Mouse (Mus musculus) hindbrain, embryonic 15.5 days (tissue): ENCODE data around the gene Uts2b. TPM values are rescaled to one million over a fixed set of nuclear protein-coding genes. Genes with fewer than 3 reads are reported as not detected.

Experiments
- ATAC-seq: fragments of 200-750 bp; cut with Nextera tagmentation; 2 replicates; pipeline ENCODE4 v1.8.0; 2017; ENCODE audit warnings: low read depth, moderate number of reproducible peaks, moderate TSS enrichment; ENCODE audit not compliant: low FRiP score
- H3K27ac ChIP-seq: fragments of 300-500 bp; sonication (generic); replicated peaks from 2 replicates; pipeline ENCODE4 v1.5.1; 2015; ENCODE audit warnings: mild to moderate bottlenecking, inconsistent platforms
- H3K27me3 ChIP-seq: fragments of 300-500 bp; sonication (generic); 2 replicates; pipeline ENCODE4 v1.6.1; 2015; ENCODE audit warnings: control low read depth, inconsistent platforms
- H3K36me3 ChIP-seq: fragments of 300-500 bp; sonication (generic); 2 replicates; pipeline ENCODE4 v1.6.1; 2015; ENCODE audit warnings: control low read depth, inconsistent platforms
- H3K4me1 ChIP-seq: fragments of 300-500 bp; sonication (generic); replicated peaks from 2 replicates; pipeline ENCODE4 v1.6.1; 2015; ENCODE audit warnings: control low read depth, inconsistent platforms
- H3K4me2 ChIP-seq: fragments of 300-500 bp; sonication (generic); 2 replicates; pipeline ENCODE4 v1.6.1; 2015; ENCODE audit warnings: moderate library complexity, mild to moderate bottlenecking, inconsistent platforms
- H3K4me3 ChIP-seq: fragments of 300-500 bp; sonication (generic); 2 replicates; pipeline ENCODE4 v1.5.1; 2015; ENCODE audit warnings: mild to moderate bottlenecking, inconsistent platforms
- H3K9ac ChIP-seq: fragments of 300-500 bp; sonication (generic); 2 replicates; pipeline ENCODE4 v1.6.1; 2015; ENCODE audit warnings: inconsistent platforms
- H3K9me3 ChIP-seq: fragments of 300-500 bp; sonication (generic); 2 replicates; pipeline ENCODE4 v1.6.1; 2016; ENCODE audit warnings: control low read depth, inconsistent platforms
- WGBS: fragments of 180-500 bp; shearing (Covaris S2); methylation state at CpG from one replicate; pipeline ENCODE4 v1.1.7; 2015; 5-methylcytosine and 5-hydroxymethylcytosine counted together
- polyA plus RNA-seq: library from polyadenylated mRNA; unstranded; fragments of >200 nt; fragmentation: Nextera tagmentation; extraction: Ambion mirVana; gene quantifications from 2 replicates; pipeline ENCODE4 v1.2.1, GENCODE M21; 2015

Uts2b gene
- polyA plus RNA-seq, 1 experiment from 2014 or later: 5.8 TPM

GRCm38 (mm10) chr16:27389534-27390282 lies 19.7 kb upstream of the Uts2b start:
- 13% methylated on average over 7 of the region's 7 CpGs for WGBS
- H3K4me1 ChIP-seq: peaks cover 40% of the 10 kb centered on the region
- peak overlapping the region; percentile 99 for H3K9ac ChIP-seq
- no peaks in the 10 kb centered on the region for H3K36me3 ChIP-seq
- H3K27me3 ChIP-seq: no peaks in the 10 kb centered on the region
- H3K4me2 ChIP-seq: peak overlapping the region; percentile 75
- H3K9me3 ChIP-seq: no peaks in the 10 kb centered on the region
- peak; percentile 15; the same call in 1 of the 2 replicates for ATAC-seq
- peak overlapping the region; percentile 98 for H3K4me3 ChIP-seq
- H3K27ac ChIP-seq: peak overlapping the region; percentile 97

- ATAC-seq: peak; percentile 96
- peak within 1 kb of the TSS; percentile 99 for H3K9ac ChIP-seq
- H3K9me3 ChIP-seq: no peaks in the 10 kb centered on the region
- H3K4me1 ChIP-seq: peaks cover 40% of the 10 kb centered on the region
- no peaks in the 10 kb centered on the region for H3K27me3 ChIP-seq
- peak within 1 kb of the TSS; percentile 75 for H3K4me2 ChIP-seq
- H3K36me3 ChIP-seq: no peaks in the 10 kb centered on the region
- H3K4me3 ChIP-seq: peak within 1 kb of the TSS; percentile 98
- peak within 1 kb of the TSS; percentile 97 for H3K27ac ChIP-seq
- WGBS: under 1% methylated on average over 54 of the region's 69 CpGs
Measured at GRCm38 (mm10) chr16:27388761-27389451, 18.9 kb upstream of the Uts2b start, which contains the start of gene Ccdc50. Gene Ccdc50 (plus strand): TSS chr16:27388869.

- H3K27ac ChIP-seq: peak overlapping the region; percentile 97
- H3K36me3 ChIP-seq: no peaks in the 10 kb centered on the region
- ATAC-seq: no peak
- no peaks in the 10 kb centered on the region for H3K9me3 ChIP-seq
- H3K4me3 ChIP-seq: peak overlapping the region; percentile 98
- WGBS: 49% methylated on average over 12 of the region's 12 CpGs
- H3K9ac ChIP-seq: peak overlapping the region; percentile 35
- H3K27me3 ChIP-seq: no peaks in the 10 kb centered on the region
- H3K4me2 ChIP-seq: peak overlapping the region; percentile 75
- H3K4me1 ChIP-seq: peaks cover 35% of the 10 kb centered on the region
Measured at GRCm38 (mm10) chr16:27387634-27388611, 17.9 kb upstream of the Uts2b start.

GRCm38 (mm10) chr16:27386850-27387407 lies 16.9 kb upstream of the Uts2b start:
- Histone ChIP-seq H3K4me2 (no peak overlapping the region), H3K36me3 (no peaks in the 10 kb centered on the region), H3K27me3 (no peaks in the 10 kb centered on the region), H3K4me3 (no peak overlapping the region), H3K9me3 (no peaks in the 10 kb centered on the region), H3K4me1 (peaks cover 28% of the 10 kb centered on the region), H3K9ac (no peak overlapping the region), H3K27ac (no peak overlapping the region)
- ATAC-seq: no peak
- WGBS: 76% methylated on average over 4 of the region's 4 CpGs

GRCm38 (mm10) chr16:27385649-27386048 lies 15.6 kb upstream of the Uts2b start:
- no peaks in the 10 kb centered on the region for H3K27me3 ChIP-seq
- no peak for ATAC-seq

GRCm38 (mm10) chr16:27384893-27385603 lies 15.0 kb upstream of the Uts2b start:
- Histone ChIP-seq H3K27ac (no peak overlapping the region), H3K9me3 (no peaks in the 10 kb centered on the region), H3K27me3 (no peaks in the 10 kb centered on the region), H3K4me3 (no peak overlapping the region), H3K36me3 (no peaks in the 10 kb centered on the region), H3K9ac (no peak overlapping the region), H3K4me1 (peaks cover 11% of the 10 kb centered on the region), H3K4me2 (no peak overlapping the region)
- no peak for ATAC-seq
- 68% methylated on average over 4 of the region's 4 CpGs for WGBS

More at GRCm38 (mm10) chr16:27385649-27386048, 15.6 kb upstream of the Uts2b start:
- Histone ChIP-seq H3K36me3 (no peaks in the 10 kb centered on the region), H3K27ac (no peak overlapping the region), H3K4me3 (no peak overlapping the region), H3K4me1 (peaks cover 17% of the 10 kb centered on the region), H3K9ac (no peak overlapping the region), H3K4me2 (no peak overlapping the region), H3K9me3 (no peaks in the 10 kb centered on the region)
- WGBS: 93% methylated on average over 1 of the region's 1 CpGs

GRCm38 (mm10) chr16:27382217-27382616 lies 12.2 kb upstream of the Uts2b start:
- whole genome bisulfite sequencing: 85% methylated on average over 4 of the region's 4 CpGs
- Histone ChIP-seq H3K4me3 (no peak overlapping the region), H3K9me3 (no peaks in the 10 kb centered on the region), H3K4me1 (no peaks in the 10 kb centered on the region), H3K27me3 (no peaks in the 10 kb centered on the region), H3K9ac (no peak overlapping the region), H3K4me2 (no peak overlapping the region), H3K36me3 (no peaks in the 10 kb centered on the region), H3K27ac (no peak overlapping the region)
- no peak for ATAC-seq

- Histone ChIP-seq H3K27me3 (no peaks in the 10 kb centered on the region), H3K4me1 (no peaks in the 10 kb centered on the region), H3K27ac (no peak overlapping the region), H3K4me3 (no peak overlapping the region), H3K9ac (no peak overlapping the region), H3K36me3 (no peaks in the 10 kb centered on the region), H3K4me2 (no peak overlapping the region), H3K9me3 (no peaks in the 10 kb centered on the region)
- ATAC-seq: no peak
Measured at GRCm38 (mm10) chr16:27376556-27376955, 6.5 kb upstream of the Uts2b start.

GRCm38 (mm10) chr16:27375318-27375717 lies 5.3 kb upstream of the Uts2b start:
- no peak for ATAC-seq
- Histone ChIP-seq H3K9ac (no peak overlapping the region), H3K4me3 (no peak overlapping the region), H3K4me2 (no peak overlapping the region), H3K27ac (no peak overlapping the region), H3K9me3 (no peaks in the 10 kb centered on the region), H3K27me3 (no peaks in the 10 kb centered on the region), H3K4me1 (no peaks in the 10 kb centered on the region), H3K36me3 (no peaks in the 10 kb centered on the region)
- 79% methylated on average over 2 of the region's 2 CpGs for WGBS

- no peak overlapping the region for H3K4me2 ChIP-seq
- H3K27me3 ChIP-seq: no peaks in the 10 kb centered on the region
- H3K9ac ChIP-seq: no peak overlapping the region
- no peaks in the 10 kb centered on the region for H3K9me3 ChIP-seq
- no peaks in the 10 kb centered on the region for H3K36me3 ChIP-seq
- ATAC-seq: no peak
- WGBS: 78% methylated on average over 3 of the region's 3 CpGs
- no peaks in the 10 kb centered on the region for H3K4me1 ChIP-seq
- H3K4me3 ChIP-seq: no peak overlapping the region
- H3K27ac ChIP-seq: no peak overlapping the region
Measured at GRCm38 (mm10) chr16:27374139-27374538, 4.1 kb upstream of the Uts2b start.

GRCm38 (mm10) chr16:27370700-27371099 lies 661 bp upstream of the Uts2b start:
- Histone ChIP-seq H3K27ac (no peak overlapping the region), H3K36me3 (no peaks in the 10 kb centered on the region), H3K4me2 (no peak overlapping the region), H3K4me1 (no peaks in the 10 kb centered on the region), H3K27me3 (no peaks in the 10 kb centered on the region), H3K4me3 (no peak overlapping the region), H3K9me3 (no peaks in the 10 kb centered on the region), H3K9ac (no peak overlapping the region)
- ATAC-seq: no peak
- 64% methylated on average over 2 of the region's 2 CpGs for WGBS
